Mouse (Mus musculus): ENCODE results near the gene Olfr1555-ps1. TPM values are rescaled to one million over a fixed set of nuclear protein-coding genes. Genes with fewer than 3 reads are reported as not detected.

Olfr1555-ps1 gene
- total RNA-seq (2023) = not detected in 2 replicates

DNA sequence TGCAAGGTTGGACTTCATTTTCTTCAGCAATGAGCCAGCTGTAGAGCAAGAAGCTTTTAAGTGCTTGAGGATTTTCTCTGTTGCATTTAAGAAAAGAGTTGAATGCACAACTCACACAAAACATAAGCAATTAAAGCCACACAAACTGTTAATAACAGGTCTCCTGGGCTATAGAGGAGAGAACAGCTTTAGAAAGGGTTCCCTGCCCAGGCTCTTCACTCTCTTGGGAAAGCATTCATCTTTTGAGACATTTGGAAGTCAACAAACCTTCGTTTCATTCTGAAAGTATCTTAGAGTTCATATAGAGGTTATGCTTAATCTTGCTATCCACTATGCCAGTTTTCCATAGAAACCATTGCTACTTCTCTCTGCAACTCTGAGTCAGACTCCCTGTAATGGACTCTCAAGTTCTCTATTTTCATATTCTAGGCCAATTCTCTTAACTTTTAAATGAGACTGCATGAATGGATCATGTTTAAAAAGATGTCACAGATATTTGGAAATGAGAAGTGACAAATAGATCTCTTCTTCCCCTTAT lies at the start of gene Olfr1555-ps1:
Gene Olfr1555-ps1, minus strand, starts transcription at position 51 of the 538 bp plus-strand sequence.

DNA sequence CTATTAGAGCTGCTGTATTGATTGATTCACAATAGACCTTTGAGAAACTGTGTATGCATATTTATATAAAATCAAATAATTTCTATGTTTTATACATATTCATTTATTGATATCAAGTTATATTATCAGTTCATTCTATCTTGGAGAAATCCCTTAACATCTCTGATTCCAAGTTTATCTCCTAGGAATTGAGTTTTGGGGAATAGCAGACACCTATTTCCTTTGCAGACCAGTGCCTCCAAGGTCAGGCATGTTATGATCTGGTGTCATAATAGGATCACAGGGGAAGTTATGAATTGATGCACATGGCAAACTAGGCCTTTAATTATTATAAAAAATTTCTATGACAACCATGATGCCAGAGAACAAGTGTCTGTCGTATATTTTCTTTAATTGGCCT lies 30.4 kb upstream of the Olfr1555-ps1 start, which contains the start of gene Olfr1431:
Gene Olfr1431, plus strand, starts transcription at position 301 of the 400 bp plus-strand sequence.

DNA sequence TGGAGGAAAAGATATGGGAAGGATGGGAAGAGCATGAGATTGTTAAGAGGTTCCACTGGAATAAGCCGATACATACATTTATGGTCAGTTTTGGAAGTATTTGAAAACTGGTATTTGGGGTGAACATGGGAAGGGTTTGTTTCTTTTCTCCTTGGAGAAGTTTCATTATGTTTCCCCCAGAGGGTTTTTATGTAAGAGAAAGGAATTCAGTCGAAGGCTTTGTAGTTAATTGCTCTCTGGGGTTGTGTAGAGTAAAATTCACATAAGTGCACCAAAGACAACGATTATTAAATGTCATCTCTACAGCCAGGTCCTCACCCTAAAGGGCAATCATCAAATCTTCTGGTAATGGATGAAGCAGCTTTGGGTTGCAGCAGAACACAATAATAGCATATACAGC lies 46.8 kb downstream of the Olfr1555-ps1 start, which contains the start of gene Olfr76:
Gene Olfr76, minus strand, starts transcription at position 101 of the 400 bp plus-strand sequence.

DNA sequence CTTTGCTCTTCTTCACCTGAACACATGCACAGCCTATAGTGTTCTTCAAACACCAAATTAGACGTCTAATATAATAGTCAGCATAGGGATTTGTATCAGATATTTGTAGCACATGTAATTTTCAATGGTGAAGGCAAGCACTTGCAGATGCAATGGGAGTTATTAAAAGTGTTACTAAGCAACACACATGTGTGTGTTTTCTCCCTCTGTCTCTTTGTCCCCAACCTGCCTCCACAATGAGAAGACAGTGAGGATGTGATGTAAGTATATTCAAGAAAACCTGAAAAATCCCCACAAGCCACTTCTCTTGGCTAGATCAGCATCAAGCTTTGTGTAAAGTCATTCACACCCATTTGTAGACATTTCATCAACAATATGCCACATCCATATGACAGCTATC lies 54.1 kb downstream of the Olfr1555-ps1 start, which contains the start of gene Olfr1428:
Gene Olfr1428, minus strand, starts transcription at position 101 of the 400 bp plus-strand sequence.

Other genes with a start within 250 kb of the Olfr1555-ps1 start
- 33.5 and 40.1 TPM in 2 replicates for gene Osbp, start 204.2 kb downstream of the Olfr1555-ps1 start, total RNA-seq (2023)
- gene Olfr1423, start 128.8 kb downstream of the Olfr1555-ps1 start, total RNA-seq (2023) = not detected in 2 replicates
- gene Olfr1424, start 107.4 kb downstream of the Olfr1555-ps1 start, total RNA-seq (2023) = not detected in 2 replicates
- gene Olfr1425, start 92.4 kb downstream of the Olfr1555-ps1 start, total RNA-seq (2023) = not detected in 2 replicates
- not detected in 2 replicates for gene Olfr1426, start 78.1 kb downstream of the Olfr1555-ps1 start, total RNA-seq (2023)
- not detected in 2 replicates for gene Olfr1427, start 66.8 kb downstream of the Olfr1555-ps1 start, total RNA-seq (2023)
- not detected in 2 replicates for gene Olfr1428, start 54.2 kb downstream of the Olfr1555-ps1 start, total RNA-seq (2023)
- gene Olfr76, start 46.9 kb downstream of the Olfr1555-ps1 start, total RNA-seq (2023) = not detected in 2 replicates
- gene Olfr1431, start 30.5 kb upstream of the Olfr1555-ps1 start, total RNA-seq (2023) = not detected in 2 replicates
- gene Olfr1432, start 62.5 kb upstream of the Olfr1555-ps1 start, total RNA-seq (2023) = not detected in 2 replicates
- not detected in 2 replicates for gene Olfr262, start 71.5 kb upstream of the Olfr1555-ps1 start, total RNA-seq (2023)
- not detected in 2 replicates for gene Olfr235, start 90.9 kb upstream of the Olfr1555-ps1 start, total RNA-seq (2023)
- gene Olfr1434, start 109.7 kb upstream of the Olfr1555-ps1 start, total RNA-seq (2023) = not detected in 2 replicates
- gene Olfr1436, start 129.0 kb upstream of the Olfr1555-ps1 start, total RNA-seq (2023) = not detected in 2 replicates
- gene Olfr1437, start 155.0 kb upstream of the Olfr1555-ps1 start, total RNA-seq (2023) = not detected in 2 replicates
- not detected in 2 replicates for gene Olfr1438-ps1, start 165.8 kb upstream of the Olfr1555-ps1 start, total RNA-seq (2023)
- gene Olfr1440, start 217.2 kb upstream of the Olfr1555-ps1 start, total RNA-seq (2023) = not detected in 2 replicates
- gene Olfr1441, start 247.3 kb upstream of the Olfr1555-ps1 start, total RNA-seq (2023) = not detected in 2 replicates

Measured in neutrophil, adult 65 days (primary cell).